Mouse (Mus musculus): ENCODE measurements around the gene Trappc2l.

- no peak for TF ChIP-seq CTCF (IDR thresholded peaks at IDR 0.05; ENCODE audit: low read depth)
- TF ChIP-seq EP300 (optimal IDR thresholded peaks at IDR 0.05), result no peak
Observed at GRCm38 (mm10) chr8:122633205-122633604, 21.8 kb downstream of the Trappc2l start.

Data from stomach, postnatal 0 days (tissue).